Mouse (Mus musculus): ENCODE measurements around the gene Slc26a11. TPM values are rescaled to one million over a fixed set of nuclear protein-coding genes. Genes with fewer than 3 reads are reported as not detected.

The Slc26a11 gene
- polyA plus RNA-seq (2015; fragmentation: Nextera tagmentation; extraction: Ambion mirVana): 10.7 and 11.1 TPM in 2 replicates

GRCm38 (mm10) chr11:119355443-119356385 lies at the start of gene Slc26a11, which contains the start of gene Sgsh:
Gene Slc26a11 (plus strand): TSS chr11:119355557.
Gene Sgsh (minus strand): TSS chr11:119355536.
- peak within 1 kb of the TSS; percentile 72 for H3K9ac ChIP-seq
- WGBS: under 1% methylated on average over 39 of the region's 40 CpGs
- no peaks in the 10 kb centered on the region for H3K27me3 ChIP-seq
- peaks cover 19% of the 10 kb centered on the region for H3K4me1 ChIP-seq
- peak; percentile 90 for ATAC-seq (ENCODE audit: insufficient number of reproducible peaks, low FRiP score, low TSS enrichment, low read depth)
- peak within 1 kb of the TSS; percentile 68 for H3K27ac ChIP-seq
- peak within 1 kb of the TSS; percentile 60 for H3K4me3 ChIP-seq
- H3K4me2 ChIP-seq: peak within 1 kb of the TSS; percentile 91
- peaks cover 18% of the 10 kb centered on the region; the same call in 1 of the 2 replicates for H3K36me3 ChIP-seq
- no peaks in the 10 kb centered on the region for H3K9me3 ChIP-seq

- H3K27ac ChIP-seq: peak overlapping the region; percentile 3; the same call in 1 of the 2 replicates
Observed at GRCm38 (mm10) chr11:119306762-119307657, 48.3 kb upstream of the Slc26a11 start.

GRCm38 (mm10) chr11:119307658-119307867 lies 47.8 kb upstream of the Slc26a11 start, which contains the start of gene Card14:
Gene Card14 (plus strand): TSS chr11:119307768.
- Histone ChIP-seq H3K27ac (peak within 1 kb of the TSS; percentile 3; the same call in 1 of the 2 replicates), H3K27me3 (peaks cover 12% of the 10 kb centered on the region), H3K4me3 (peak within 1 kb of the TSS; percentile 16), H3K4me1 (peaks cover 15% of the 10 kb centered on the region), H3K36me3 (no peaks in the 10 kb centered on the region), H3K9me3 (no peaks in the 10 kb centered on the region), H3K9ac (0 out of 2 replicates have a peak within 1 kb of the TSS, but pooled peaks have one; percentile 7), H3K4me2 (peak within 1 kb of the TSS; percentile 24)
- ATAC-seq (ENCODE audit: insufficient number of reproducible peaks, low FRiP score, low TSS enrichment, low read depth): no peak; the same call in 1 of the 2 replicates
- WGBS: 33% methylated on average over 1 of the region's 1 CpGs

More at GRCm38 (mm10) chr11:119306762-119307657, 48.3 kb upstream of the Slc26a11 start:
- Histone ChIP-seq H3K9ac (no peak overlapping the region), H3K9me3 (no peaks in the 10 kb centered on the region), H3K4me2 (no peak overlapping the region), H3K27me3 (peaks cover 12% of the 10 kb centered on the region), H3K4me3 (no peak overlapping the region), H3K36me3 (no peaks in the 10 kb centered on the region), H3K4me1 (peaks cover 15% of the 10 kb centered on the region)
- ATAC-seq (ENCODE audit: insufficient number of reproducible peaks, low FRiP score, low TSS enrichment, low read depth): peak; percentile 41; the same call in 1 of the 2 replicates
- 43% methylated on average over 13 of the region's 13 CpGs for WGBS

- H3K4me1 ChIP-seq: peaks cover 15% of the 10 kb centered on the region
- peak overlapping the region; percentile 24 for H3K4me2 ChIP-seq
- H3K27me3 ChIP-seq: peaks cover 12% of the 10 kb centered on the region
- no peaks in the 10 kb centered on the region for H3K9me3 ChIP-seq
- WGBS: 8% methylated on average over 11 of the region's 11 CpGs
- H3K4me3 ChIP-seq: peak overlapping the region; percentile 16
- H3K36me3 ChIP-seq: no peaks in the 10 kb centered on the region
- H3K9ac ChIP-seq: 0 out of 2 replicates have a peak overlapping the region, but pooled peaks have one; percentile 7
- no peak overlapping the region for H3K27ac ChIP-seq
- 0 out of 2 replicates have a peak, but pooled peaks have one; percentile 26 for ATAC-seq (ENCODE audit: insufficient number of reproducible peaks, low FRiP score, low TSS enrichment, low read depth)
Observed at GRCm38 (mm10) chr11:119307916-119308315, 47.4 kb upstream of the Slc26a11 start.

- H3K9ac ChIP-seq: no peak overlapping the region
- no peak overlapping the region for H3K4me2 ChIP-seq
- no peaks in the 10 kb centered on the region for H3K36me3 ChIP-seq
- 12% methylated on average over 10 of the region's 10 CpGs for WGBS
- no peak overlapping the region for H3K4me3 ChIP-seq
- H3K4me1 ChIP-seq: peaks cover 15% of the 10 kb centered on the region
- H3K27me3 ChIP-seq: peaks cover 6% of the 10 kb centered on the region
- H3K9me3 ChIP-seq: no peaks in the 10 kb centered on the region
- no peak for ATAC-seq (ENCODE audit: insufficient number of reproducible peaks, low FRiP score, low TSS enrichment, low read depth)
- no peak overlapping the region for H3K27ac ChIP-seq
Observed at GRCm38 (mm10) chr11:119310621-119311020, 44.7 kb upstream of the Slc26a11 start.

GRCm38 (mm10) chr11:119314252-119314936 lies 41.0 kb upstream of the Slc26a11 start:
- Histone ChIP-seq H3K36me3 (no peaks in the 10 kb centered on the region), H3K9me3 (no peaks in the 10 kb centered on the region), H3K4me2 (no peak overlapping the region), H3K27me3 (peaks cover 6% of the 10 kb centered on the region), H3K27ac (no peak overlapping the region), H3K4me1 (no peaks in the 10 kb centered on the region), H3K4me3 (no peak overlapping the region), H3K9ac (no peak overlapping the region)
- WGBS: 71% methylated on average over 17 of the region's 17 CpGs
- no peak for ATAC-seq (ENCODE audit: insufficient number of reproducible peaks, low FRiP score, low TSS enrichment, low read depth)

- no peak for ATAC-seq (ENCODE audit: insufficient number of reproducible peaks, low FRiP score, low TSS enrichment, low read depth)
- WGBS: 69% methylated on average over 4 of the region's 4 CpGs
- H3K9me3 ChIP-seq: no peaks in the 10 kb centered on the region
Observed at GRCm38 (mm10) chr11:119316720-119317119, 38.6 kb upstream of the Slc26a11 start.

GRCm38 (mm10) chr11:119322521-119322920 lies 32.8 kb upstream of the Slc26a11 start:
- H3K9me3 ChIP-seq: no peaks in the 10 kb centered on the region
- WGBS: 71% methylated on average over 13 of the region's 13 CpGs
- H3K4me3 ChIP-seq: no peak overlapping the region
- 0 out of 2 replicates have a peak, but pooled peaks cover 2% of the 10 kb centered on the region for H3K27me3 ChIP-seq
- H3K4me1 ChIP-seq: no peaks in the 10 kb centered on the region
- H3K9ac ChIP-seq: no peak overlapping the region
- no peaks in the 10 kb centered on the region for H3K36me3 ChIP-seq
- H3K27ac ChIP-seq: no peak overlapping the region
- ATAC-seq (ENCODE audit: insufficient number of reproducible peaks, low FRiP score, low TSS enrichment, low read depth): no peak
- no peak overlapping the region for H3K4me2 ChIP-seq

More at GRCm38 (mm10) chr11:119316720-119317119, 38.6 kb upstream of the Slc26a11 start:
- H3K27me3 ChIP-seq: no peaks in the 10 kb centered on the region
- H3K9ac ChIP-seq: no peak overlapping the region
- no peak overlapping the region for H3K27ac ChIP-seq
- H3K4me2 ChIP-seq: no peak overlapping the region
- H3K4me3 ChIP-seq: no peak overlapping the region
- no peaks in the 10 kb centered on the region for H3K36me3 ChIP-seq
- no peaks in the 10 kb centered on the region for H3K4me1 ChIP-seq

GRCm38 (mm10) chr11:119325068-119325467 lies 30.3 kb upstream of the Slc26a11 start:
- 74% methylated on average over 1 of the region's 1 CpGs for WGBS
- Histone ChIP-seq H3K9ac (no peak overlapping the region), H3K36me3 (no peaks in the 10 kb centered on the region), H3K4me1 (no peaks in the 10 kb centered on the region), H3K4me2 (no peak overlapping the region), H3K4me3 (no peak overlapping the region), H3K27me3 (0 out of 2 replicates have a peak, but pooled peaks cover 4% of the 10 kb centered on the region), H3K9me3 (no peaks in the 10 kb centered on the region), H3K27ac (no peak overlapping the region)
- no peak for ATAC-seq (ENCODE audit: insufficient number of reproducible peaks, low FRiP score, low TSS enrichment, low read depth)

- H3K4me3 ChIP-seq: no peak overlapping the region
- H3K27ac ChIP-seq: no peak overlapping the region
- no peaks in the 10 kb centered on the region for H3K36me3 ChIP-seq
- H3K9ac ChIP-seq: no peak overlapping the region
- ATAC-seq (ENCODE audit: insufficient number of reproducible peaks, low FRiP score, low TSS enrichment, low read depth): no peak
- no peaks in the 10 kb centered on the region for H3K4me1 ChIP-seq
- H3K4me2 ChIP-seq: no peak overlapping the region
- no peaks in the 10 kb centered on the region for H3K9me3 ChIP-seq
- 48% methylated on average over 4 of the region's 4 CpGs for WGBS
- 0 out of 2 replicates have a peak, but pooled peaks cover 4% of the 10 kb centered on the region for H3K27me3 ChIP-seq
Observed at GRCm38 (mm10) chr11:119330592-119330991, 24.8 kb upstream of the Slc26a11 start.

- Histone ChIP-seq H3K4me3 (no peak overlapping the region), H3K27me3 (0 out of 2 replicates have a peak, but pooled peaks cover 4% of the 10 kb centered on the region), H3K27ac (no peak overlapping the region), H3K4me2 (no peak overlapping the region), H3K9me3 (no peaks in the 10 kb centered on the region), H3K4me1 (no peaks in the 10 kb centered on the region), H3K9ac (no peak overlapping the region), H3K36me3 (no peaks in the 10 kb centered on the region)
- no peak for ATAC-seq (ENCODE audit: insufficient number of reproducible peaks, low FRiP score, low TSS enrichment, low read depth)
- 23% methylated on average over 3 of the region's 3 CpGs for WGBS
Observed at GRCm38 (mm10) chr11:119331970-119332369, 23.4 kb upstream of the Slc26a11 start.
